Mouse (Mus musculus) ES-E14 (cell line): ENCODE measurements around the gene Map4k1. TPM values are rescaled to one million over a fixed set of nuclear protein-coding genes. Genes with fewer than 3 reads are reported as not detected.

Experiments
- DNase-seq: peaks from one replicate; pipeline ENCODE4 v3.0.0-alpha.2; 2013; ENCODE audit warnings: low read depth, low spot score
- H3K27ac ChIP-seq: 2 replicates; pipeline ENCODE4 v1.5.1; 2012; ENCODE audit warnings: low read depth, mild to moderate bottlenecking, low read length, moderate library complexity, mixed read lengths; ENCODE audit not compliant: poor library complexity, insufficient read depth, severe bottlenecking
- H3K36me3 ChIP-seq: 2 replicates; pipeline ENCODE4 v1.6.1; 2012; ENCODE audit warnings: mild to moderate bottlenecking, low read length, moderate library complexity, mixed read lengths; ENCODE audit not compliant: control insufficient read depth, poor library complexity, insufficient read depth, severe bottlenecking
- H3K4me1 ChIP-seq, 2 experiments: fragments of 150-350 bp in 1 of 2; sonication (generic) in 1 of 2; 2 replicates each; pipeline ENCODE4 v1.6.1; 2012; ENCODE audit warnings: low read length in 2 of 2, mild to moderate bottlenecking in 1 of 2, mixed read lengths in 1 of 2; ENCODE audit not compliant: control insufficient read depth in 2 of 2, insufficient read depth in 2 of 2, poor library complexity in 1 of 2
- H3K4me3 ChIP-seq, 2 experiments: fragments of 150-350 bp in 1 of 2; sonication (generic) in 1 of 2; 2 replicates each; pipeline ENCODE4 v1.5.1; 2012; ENCODE audit warnings: low read length in 2 of 2, low read depth in 1 of 2, mild to moderate bottlenecking in 1 of 2, mixed read lengths in 1 of 2; ENCODE audit not compliant: insufficient read depth in 1 of 2, poor library complexity in 1 of 2, severe bottlenecking in 1 of 2
- H3K9ac ChIP-seq: 2 replicates; pipeline ENCODE4 v1.6.1; 2012; ENCODE audit warnings: low read depth, mild to moderate bottlenecking, low read length, mixed read lengths; ENCODE audit not compliant: poor library complexity, insufficient read depth, severe bottlenecking
- H3K9me3 ChIP-seq: fragments of 150-350 bp; sonication (generic); 2 replicates; pipeline ENCODE4 v1.6.1; 2012; ENCODE audit warnings: low read depth, mild to moderate bottlenecking, low read length; ENCODE audit not compliant: control insufficient read depth, insufficient read depth
- CHD2 ChIP-seq: IDR thresholded peaks from 2 replicates; pipeline ENCODE4 v1.6.1; 2014; ENCODE audit warnings: mild to moderate bottlenecking, low read depth, low read length, inconsistent platforms
- HCFC1 ChIP-seq: IDR thresholded peaks from 2 replicates; pipeline ENCODE4 v1.6.1; 2012; ENCODE audit warnings: low read length, inconsistent platforms, borderline replicate concordance; ENCODE audit not compliant: insufficient read depth
- MAFK ChIP-seq: IDR thresholded peaks from 2 replicates; pipeline ENCODE4 v1.6.1; 2014; ENCODE audit warnings: mild to moderate bottlenecking, low read depth, low read length, inconsistent platforms; ENCODE audit not compliant: insufficient read depth
- ZC3H11A ChIP-seq: IDR thresholded peaks from 2 replicates; pipeline ENCODE4 v1.6.1; 2012; ENCODE audit warnings: low read depth, mild to moderate bottlenecking, inconsistent platforms, low read length, borderline replicate concordance
- ZNF384 ChIP-seq: IDR thresholded peaks from 2 replicates; pipeline ENCODE4 v1.6.1; 2012; ENCODE audit warnings: low read depth, low read length, inconsistent platforms
- in situ Hi-C, 2 experiments: fragments of 600-800 bp; cut with MboI; formaldehyde crosslinking; loops; one replicate each; pipeline ENCODE4 v1.15.1; 2025; ENCODE audit warnings: low sequenced_read_pairs in 2 of 2, inconsistent platforms in 1 of 2; ENCODE audit not compliant: unreplicated experiment in 2 of 2
- total RNA-seq: library from RNA; depleted of rRNA; stranded (reverse); fragments of 300-350 nt; gene quantifications from 2 replicates; pipeline ENCODE4 v1.2.3, GENCODE M21; 2012

Map4k1 gene
- total RNA-seq, 1 experiment: 14.8 TPM

DNA sequence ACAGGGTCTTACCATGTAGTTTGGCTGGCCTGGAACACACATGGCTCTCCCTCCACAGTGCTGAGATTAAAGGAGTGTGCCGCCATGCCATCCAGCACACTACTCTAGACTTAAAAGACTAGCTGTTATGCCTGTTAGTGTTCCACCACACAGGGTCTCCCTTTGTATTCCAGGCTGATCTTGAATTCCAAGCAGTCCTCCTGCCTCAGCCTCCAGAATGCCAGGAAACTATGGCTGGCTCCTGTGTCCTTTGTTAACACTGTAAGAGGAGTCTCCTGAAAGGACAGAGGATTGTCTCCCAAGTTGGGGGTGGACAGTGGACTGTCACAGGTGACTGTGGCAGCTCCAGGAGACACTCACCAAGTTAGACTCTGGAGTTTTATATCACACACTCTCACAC is 12.6 kb upstream of the Map4k1 start:
- in situ Hi-C loops: no loop called here
- Histone ChIP-seq H3K4me1 (peaks cover 21 to 37% of the 10 kb centered on the region in 2 experiments), H3K27ac (peak overlapping the region; percentile 87), H3K36me3 (peaks cover 36% of the 10 kb centered on the region), H3K9ac (peak overlapping the region; percentile 28; the same call in 1 of the 2 replicates), H3K4me3 (no peak overlapping the region), H3K9me3 (no peaks in the 10 kb centered on the region)
- no peak for DNase-seq
- TF ChIP-seq ZC3H11A: no peak
- TF ChIP-seq MAFK: no peak
- no peak for TF ChIP-seq HCFC1
- TF ChIP-seq CHD2: no peak

GRCm38 (mm10) chr7:28969672-28970394 is 12.0 kb upstream of the Map4k1 start:
- no peak for TF ChIP-seq CHD2
- TF ChIP-seq ZC3H11A: no peak
- TF ChIP-seq ZNF384: no peak
- TF ChIP-seq MAFK: no peak
- TF ChIP-seq HCFC1: no peak
- 0 out of 4 replicates have a peak overlapping the region, but pooled peaks of 1 of the 2 experiments have one; percentile 10 for H3K4me3 ChIP-seq
- peak overlapping the region; percentile 52; the same call in 1 of the 2 replicates for H3K9ac ChIP-seq
- peak; percentile 53 for DNase-seq
- in situ Hi-C loops: no loop called here
- peak overlapping the region; percentile 87 for H3K27ac ChIP-seq
- peaks cover 41% of the 10 kb centered on the region for H3K36me3 ChIP-seq
- H3K9me3 ChIP-seq: no peaks in the 10 kb centered on the region
- H3K4me1 ChIP-seq: peaks cover 21 to 34% of the 10 kb centered on the region in 2 experiments

- H3K9me3 ChIP-seq: no peaks in the 10 kb centered on the region
- no peak overlapping the region for H3K4me3 ChIP-seq
- peaks cover 16 to 30% of the 10 kb centered on the region in 2 experiments for H3K4me1 ChIP-seq
- peak overlapping the region; percentile 87 for H3K27ac ChIP-seq
- in situ Hi-C loops: no loop called here
- H3K9ac ChIP-seq: no peak overlapping the region
- TF ChIP-seq CHD2 (no peak), MAFK (no peak), HCFC1 (no peak)
- DNase-seq: no peak
- peaks cover 46% of the 10 kb centered on the region for H3K36me3 ChIP-seq
These were observed 10.8 kb upstream of the Map4k1 start for GRCm38 (mm10) chr7:28971029-28971428.

DNA sequence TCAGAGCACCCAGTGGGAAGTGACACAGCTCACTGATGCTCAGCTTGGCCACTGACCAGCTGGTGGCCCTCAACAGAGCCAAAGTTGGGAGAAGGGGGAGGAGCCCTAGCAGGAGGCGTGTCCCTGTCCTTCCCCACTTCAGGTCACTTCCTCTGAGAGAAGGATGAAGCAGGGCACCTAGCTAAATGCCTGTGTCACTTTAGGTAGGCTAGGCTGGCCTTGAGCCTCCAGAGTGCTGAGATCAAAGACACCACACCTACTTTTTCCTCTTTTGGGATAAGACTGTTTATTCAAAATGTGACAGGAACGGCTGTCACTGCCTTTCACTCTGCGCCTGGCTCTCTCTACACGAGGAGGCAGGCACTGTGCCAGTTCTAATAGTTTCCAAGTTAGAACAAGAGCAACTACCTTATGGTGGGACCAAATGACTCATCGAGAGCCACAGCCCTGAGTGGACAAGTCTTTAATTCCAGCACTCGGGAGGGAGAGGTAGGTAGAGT is 10.0 kb upstream of the Map4k1 start:
- DNase-seq: no peak
- no peak overlapping the region for H3K4me3 ChIP-seq
- in situ Hi-C loops: no loop called here
- peak overlapping the region; percentile 6; the same call in 1 of the 2 replicates for H3K27ac ChIP-seq
- no peaks in the 10 kb centered on the region for H3K9me3 ChIP-seq
- H3K9ac ChIP-seq: no peak overlapping the region
- TF ChIP-seq ZNF384 (no peak), CHD2 (no peak), HCFC1 (no peak), ZC3H11A (no peak), MAFK (no peak)
- H3K4me1 ChIP-seq: peaks cover 13 to 27% of the 10 kb centered on the region in 2 experiments
- H3K36me3 ChIP-seq: peaks cover 53% of the 10 kb centered on the region
